Mouse (Mus musculus) activated CD4-positive, CD25-positive, alpha-beta regulatory T cell (primary cell): ENCODE measurements around the gene Larp7. TPM values are rescaled to one million over a fixed set of nuclear protein-coding genes. Genes with fewer than 3 reads are reported as not detected.

Source experiments
- polyA plus RNA-seq, 2 experiments: library from polyadenylated mRNA; unstranded; fragments of 100-300 nt; shearing (Covaris generic); gene quantifications; one replicate each; pipeline ENCODE4 v1.2.1; 2017

Larp7 gene
- 10 to 100 TPM; 51.6 to 55.7 TPM for polyA plus RNA-seq

GRCm38 (mm10) chr3:127552973-127553719 lies at the start of gene Larp7, which contains the start of gene Zgrf1:
Gene Larp7, minus strand, starts transcription at chr3:127553349.
Gene Zgrf1, plus strand, starts transcription at chr3:127553489.

GRCm38 (mm10) chr3:127498742-127499400 lies 54.3 kb downstream of the Larp7 start, which contains the start of gene Ank2:
Gene Ank2, minus strand, starts transcription at chr3:127499350.

Other genes with a start within 250 kb of the Larp7 start
- 1 to 10 TPM in 1 of 2 experiments, under 1 TPM in 1; 0.19 to 1.1 TPM for gene Ank2, start 54.0 kb downstream of the Larp7 start, polyA plus RNA-seq
- 1 to 10 TPM; 2.1 to 5.7 TPM for gene Zgrf1, start 140 bp upstream of the Larp7 start, polyA plus RNA-seq
- not detected for gene Neurog2, start 79.8 kb upstream of the Larp7 start, polyA plus RNA-seq
- 1 to 10 TPM in 1 of 2 experiments, under 1 TPM in 1; 0.98 to 1.4 TPM for gene Alpk1, start 227.2 kb upstream of the Larp7 start, polyA plus RNA-seq
- under 1 TPM; 0.20 to 0.96 TPM for gene Tifa, start 236.5 kb upstream of the Larp7 start, polyA plus RNA-seq